Mouse (Mus musculus) intestine, postnatal 0 days (tissue): ENCODE data around the gene Cldnd2. TPM values are rescaled to one million over a fixed set of nuclear protein-coding genes. Genes with fewer than 3 reads are reported as not detected.

Experiments used
- ATAC-seq: fragments of 200-750 bp; cut with Nextera tagmentation; 2 replicates; pipeline ENCODE4 v1.8.0; 2017; ENCODE audit warnings: mild to moderate bottlenecking, moderate TSS enrichment, moderate library complexity
- H3K27ac ChIP-seq: fragments of 300-500 bp; sonication (generic); 2 replicates; pipeline ENCODE4 v1.5.1; 2014; ENCODE audit warnings: mild to moderate bottlenecking, low read depth, low read length, moderate library complexity
- H3K27me3 ChIP-seq: fragments of 300-500 bp; sonication (generic); replicated peaks from 2 replicates; pipeline ENCODE4 v1.6.1; 2014; ENCODE audit warnings: low read length, mixed read lengths; ENCODE audit not compliant: control insufficient read depth, insufficient read depth
- H3K36me3 ChIP-seq: fragments of 300-500 bp; sonication (generic); 2 replicates; pipeline ENCODE4 v1.6.1; 2014; ENCODE audit warnings: mild to moderate bottlenecking, moderate library complexity; ENCODE audit not compliant: control insufficient read depth, insufficient read depth
- H3K4me1 ChIP-seq: fragments of 300-500 bp; sonication (generic); replicated peaks from 2 replicates; pipeline ENCODE4 v1.6.1; 2014; ENCODE audit warnings: antibody characterized with exemption, low read length, mixed read lengths; ENCODE audit not compliant: control insufficient read depth, insufficient read depth
- H3K4me2 ChIP-seq: fragments of 300-500 bp; sonication (generic); replicated peaks from 2 replicates; pipeline ENCODE4 v1.6.1; 2014; ENCODE audit warnings: low read depth, mild to moderate bottlenecking, moderate library complexity
- H3K4me3 ChIP-seq: fragments of 300-500 bp; sonication (generic); 2 replicates; pipeline ENCODE4 v1.5.1; 2014; ENCODE audit warnings: low read depth, low read length
- H3K9ac ChIP-seq: fragments of 300-500 bp; sonication (generic); 2 replicates; pipeline ENCODE4 v1.6.1; 2014; ENCODE audit warnings: mild to moderate bottlenecking, low read depth, low read length
- H3K9me3 ChIP-seq: fragments of 300-500 bp; sonication (generic); 2 replicates; pipeline ENCODE4 v1.6.1; 2016; ENCODE audit warnings: mixed run types; ENCODE audit not compliant: control insufficient read depth
- CTCF ChIP-seq: sonication (generic); IDR thresholded peaks from 2 replicates; pipeline ENCODE4 v1.5.1; 2016; ENCODE audit warnings: low read depth, mild to moderate bottlenecking, control low read depth, antibody characterized with exemption, moderate library complexity
- WGBS: fragments of 180-500 bp; shearing (Covaris S2); extraction: QIAGEN DNeasy Blood & Tissue Kit; methylation state at CpG from one replicate; pipeline ENCODE4 v1.1.7; 2014; 5-methylcytosine and 5-hydroxymethylcytosine counted together
- polyA plus RNA-seq: library from polyadenylated mRNA; unstranded; fragments of >200 nt; fragmentation: Nextera tagmentation; extraction: Ambion mirVana; gene quantifications from 2 replicates; pipeline ENCODE4 v1.2.1, GENCODE M21; 2015

The Cldnd2 gene
- polyA plus RNA-seq, 1 experiment from 2014 or later = not detected

DNA sequence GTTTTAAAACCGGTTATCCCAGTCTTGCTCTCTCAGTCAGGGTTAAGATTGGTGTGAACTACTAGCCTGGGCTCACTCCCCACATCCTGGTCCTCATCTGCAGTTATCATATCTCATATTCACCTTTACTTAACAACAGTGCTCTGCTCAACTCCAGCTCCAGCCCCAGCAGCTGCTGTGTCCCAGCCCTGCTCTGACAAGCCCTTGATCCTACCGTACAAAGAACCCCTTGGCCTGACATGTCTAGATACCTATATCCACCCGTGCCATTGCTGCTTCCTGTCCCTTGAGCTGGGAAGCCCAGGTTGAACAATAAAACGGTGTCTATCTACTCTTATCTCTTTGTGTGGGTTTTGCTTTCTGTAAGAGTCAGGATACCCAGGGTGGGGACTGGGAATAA lies 11.1 kb upstream of the Cldnd2 start:
- no peak overlapping the region for H3K4me3 ChIP-seq
- no peak overlapping the region for H3K4me2 ChIP-seq
- no peaks in the 10 kb centered on the region for H3K4me1 ChIP-seq
- no peak overlapping the region for H3K9ac ChIP-seq
- H3K9me3 ChIP-seq = no peaks in the 10 kb centered on the region
- H3K27ac ChIP-seq = no peak overlapping the region
- TF ChIP-seq CTCF = no peak
- no peaks in the 10 kb centered on the region for H3K27me3 ChIP-seq
- WGBS = 31% methylated on average over 4 of the region's 4 CpGs
- ATAC-seq = no peak
- no peaks in the 10 kb centered on the region for H3K36me3 ChIP-seq

DNA sequence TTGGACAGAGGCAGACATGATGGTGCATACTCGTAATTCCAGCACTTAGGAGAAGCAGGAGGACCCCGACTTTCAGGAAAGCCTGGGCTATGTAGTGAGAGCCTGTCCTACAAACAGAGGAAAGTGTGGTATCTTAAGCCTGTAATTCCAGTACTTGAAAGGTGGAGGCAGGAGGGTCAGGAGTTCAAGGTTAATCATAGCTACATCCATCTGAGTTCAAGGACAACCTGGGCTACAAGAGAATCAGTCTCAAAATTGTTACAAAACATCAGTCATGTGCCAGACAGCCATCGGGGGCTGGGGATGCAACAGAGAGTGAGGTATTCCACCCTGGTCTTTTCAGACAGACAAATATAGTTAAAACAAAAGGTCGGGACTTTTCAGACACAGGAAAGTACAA lies 7.7 kb upstream of the Cldnd2 start:
- WGBS = 74% methylated on average over 4 of the region's 4 CpGs
- no peaks in the 10 kb centered on the region for H3K36me3 ChIP-seq
- no peaks in the 10 kb centered on the region for H3K9me3 ChIP-seq
- no peak for ATAC-seq
- H3K9ac ChIP-seq = no peak overlapping the region
- H3K4me3 ChIP-seq = no peak overlapping the region
- no peaks in the 10 kb centered on the region for H3K27me3 ChIP-seq
- H3K4me2 ChIP-seq = no peak overlapping the region
- TF ChIP-seq CTCF = no peak
- H3K4me1 ChIP-seq = no peaks in the 10 kb centered on the region
- H3K27ac ChIP-seq = no peak overlapping the region

DNA sequence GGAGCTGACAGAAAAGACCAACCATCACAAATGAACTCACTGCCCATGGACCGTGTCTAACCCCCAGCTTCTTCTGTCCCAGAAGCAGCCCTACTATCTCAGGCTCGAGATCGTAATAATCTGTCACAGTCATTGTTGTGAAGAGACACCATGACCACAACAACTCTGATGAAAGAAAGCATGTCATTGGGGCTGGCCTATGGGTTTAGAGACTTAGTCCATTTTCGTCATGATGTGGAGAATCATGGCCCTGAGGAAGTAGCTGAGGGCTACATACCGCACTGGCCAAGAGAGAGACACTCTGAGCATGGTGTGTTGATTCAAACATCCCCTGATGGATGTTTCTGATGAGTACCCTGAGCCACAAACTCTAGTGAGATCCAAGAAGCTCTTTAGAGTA lies 5.9 kb upstream of the Cldnd2 start:
- H3K4me2 ChIP-seq = no peak overlapping the region
- no peaks in the 10 kb centered on the region for H3K4me1 ChIP-seq
- no peaks in the 10 kb centered on the region for H3K27me3 ChIP-seq
- no peak overlapping the region for H3K4me3 ChIP-seq
- WGBS = 89% methylated on average over 5 of the region's 5 CpGs
- no peak for ATAC-seq
- H3K36me3 ChIP-seq = no peaks in the 10 kb centered on the region
- H3K9ac ChIP-seq = no peak overlapping the region
- H3K27ac ChIP-seq = no peak overlapping the region
- no peak for TF ChIP-seq CTCF
- H3K9me3 ChIP-seq = no peaks in the 10 kb centered on the region

DNA sequence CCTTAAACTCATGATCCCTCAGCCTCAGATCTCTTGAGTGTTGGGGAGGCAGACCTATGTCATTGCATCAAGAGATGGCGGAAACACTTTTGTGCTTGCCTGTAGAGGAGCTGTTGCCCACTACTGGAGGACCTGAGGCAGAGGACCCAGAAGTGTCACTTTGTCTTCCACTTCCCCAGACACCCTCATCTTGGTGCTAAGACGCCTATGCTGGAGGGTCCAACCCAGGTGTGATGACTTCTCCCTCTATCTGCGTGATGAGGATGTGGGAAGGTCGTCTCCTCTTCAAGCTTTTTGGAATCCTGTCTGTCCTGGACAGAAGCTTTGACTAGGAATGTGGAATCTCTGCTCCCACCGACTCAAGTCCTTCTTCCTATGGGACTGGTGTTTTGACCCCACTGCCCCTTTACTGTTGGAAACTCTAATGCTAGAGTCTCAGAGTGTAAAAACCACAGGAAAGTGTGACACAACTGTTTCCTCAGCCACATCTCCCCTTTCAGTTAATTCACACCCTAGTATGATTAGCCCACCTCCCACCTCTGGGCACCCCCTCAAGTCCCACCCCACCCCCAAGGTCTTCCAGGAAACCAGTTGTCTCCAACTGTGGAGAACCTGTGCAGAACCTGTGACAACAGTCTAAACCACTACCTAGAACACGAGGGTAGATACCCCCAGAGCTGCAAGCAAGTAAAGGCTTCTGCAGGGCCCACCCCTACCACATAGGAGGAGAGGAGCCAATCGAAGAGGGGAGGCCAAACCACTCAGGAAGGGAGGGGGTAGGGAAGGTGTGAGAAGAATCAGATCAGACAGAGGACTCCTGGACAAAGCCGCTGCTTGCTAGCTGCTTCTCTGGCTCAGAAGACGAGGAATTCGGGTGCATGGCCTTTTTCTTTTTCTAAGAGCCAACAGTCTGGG lies 4.0 kb upstream of the Cldnd2 start, which contains the start of gene Nkg7:
Gene Nkg7 (plus strand): TSS at position 733 of the 915 bp plus-strand sequence.
- Histone ChIP-seq H3K9me3 (no peaks in the 10 kb centered on the region), H3K27ac (no peak within 1 kb of the TSS), H3K4me1 (no peaks in the 10 kb centered on the region), H3K4me3 (no peak within 1 kb of the TSS), H3K27me3 (no peaks in the 10 kb centered on the region), H3K9ac (no peak within 1 kb of the TSS), H3K36me3 (no peaks in the 10 kb centered on the region), H3K4me2 (no peak within 1 kb of the TSS)
- no peak for ATAC-seq
- TF ChIP-seq CTCF = no peak
- 73% methylated on average over 10 of the region's 10 CpGs for WGBS

DNA sequence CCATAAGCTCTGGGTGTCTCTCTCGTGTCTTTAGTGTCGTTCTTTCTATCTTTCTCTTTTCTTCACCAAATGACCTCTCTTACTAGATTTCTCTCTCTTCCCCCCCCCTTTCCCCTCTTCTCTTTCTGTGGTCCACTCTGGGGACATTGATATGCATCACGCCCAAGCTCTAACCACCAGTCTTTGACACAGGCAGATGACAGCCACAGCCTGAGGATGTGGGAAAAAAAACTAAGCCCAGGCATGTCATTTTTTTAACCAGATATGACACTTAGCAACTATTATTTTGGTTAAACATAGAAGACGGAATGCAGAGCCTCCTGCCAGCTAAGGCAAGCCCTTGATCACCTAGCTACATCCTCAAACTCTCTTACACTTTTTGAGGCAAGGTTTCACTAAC lies 2.0 kb upstream of the Cldnd2 start:
- Histone ChIP-seq H3K4me2 (no peak overlapping the region), H3K27ac (no peak overlapping the region), H3K36me3 (no peaks in the 10 kb centered on the region), H3K9ac (no peak overlapping the region), H3K4me1 (no peaks in the 10 kb centered on the region), H3K27me3 (no peaks in the 10 kb centered on the region), H3K9me3 (no peaks in the 10 kb centered on the region), H3K4me3 (no peak overlapping the region)
- no peak for TF ChIP-seq CTCF
- ATAC-seq = no peak
- 84% methylated on average over 4 of the region's 4 CpGs for WGBS

DNA sequence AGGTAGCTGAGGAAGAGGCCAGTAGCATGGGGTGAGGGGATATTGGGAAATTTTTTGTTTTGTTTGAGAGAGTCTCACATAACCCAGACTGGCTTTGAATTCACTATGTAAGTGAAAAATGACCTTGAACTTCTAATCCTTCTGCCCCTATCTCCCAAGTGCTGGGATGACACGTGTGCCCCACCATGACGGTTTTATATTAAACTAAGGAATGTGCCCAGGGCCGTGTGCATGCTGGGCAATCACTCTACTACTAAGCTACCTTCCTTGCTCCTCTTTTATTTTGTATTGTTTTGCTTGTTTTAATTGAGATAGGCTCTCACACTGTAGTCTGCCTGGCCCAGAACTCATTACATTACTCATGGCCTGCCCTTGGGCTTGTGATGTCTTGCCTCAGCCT lies 489 bp downstream of the Cldnd2 start:
- TF ChIP-seq CTCF = no peak
- peaks cover 4% of the 10 kb centered on the region; the same call in 1 of the 2 replicates for H3K4me1 ChIP-seq
- H3K9me3 ChIP-seq = no peaks in the 10 kb centered on the region
- ATAC-seq = no peak
- WGBS = 71% methylated on average over 3 of the region's 3 CpGs
- no peak overlapping the region for H3K4me2 ChIP-seq
- H3K9ac ChIP-seq = no peak overlapping the region
- H3K27ac ChIP-seq = no peak overlapping the region
- H3K27me3 ChIP-seq = no peaks in the 10 kb centered on the region
- no peaks in the 10 kb centered on the region for H3K36me3 ChIP-seq
- no peak overlapping the region for H3K4me3 ChIP-seq
